Mouse (Mus musculus) intestine, postnatal 0 days (tissue): ENCODE measurements around the gene Kif21b. TPM values are rescaled to one million over a fixed set of nuclear protein-coding genes. Genes with fewer than 3 reads are reported as not detected.

Source experiments
- ATAC-seq: fragments of 200-750 bp; cut with Nextera tagmentation; 2 replicates; pipeline ENCODE4 v1.8.0; 2017; ENCODE audit warnings: mild to moderate bottlenecking, moderate TSS enrichment, moderate library complexity
- H3K27ac ChIP-seq: fragments of 300-500 bp; sonication (generic); 2 replicates; pipeline ENCODE4 v1.5.1; 2014; ENCODE audit warnings: mild to moderate bottlenecking, low read depth, low read length, moderate library complexity
- H3K27me3 ChIP-seq: fragments of 300-500 bp; sonication (generic); replicated peaks from 2 replicates; pipeline ENCODE4 v1.6.1; 2014; ENCODE audit warnings: low read length, mixed read lengths; ENCODE audit not compliant: control insufficient read depth, insufficient read depth
- H3K36me3 ChIP-seq: fragments of 300-500 bp; sonication (generic); 2 replicates; pipeline ENCODE4 v1.6.1; 2014; ENCODE audit warnings: mild to moderate bottlenecking, moderate library complexity; ENCODE audit not compliant: control insufficient read depth, insufficient read depth
- H3K4me1 ChIP-seq: fragments of 300-500 bp; sonication (generic); replicated peaks from 2 replicates; pipeline ENCODE4 v1.6.1; 2014; ENCODE audit warnings: antibody characterized with exemption, low read length, mixed read lengths; ENCODE audit not compliant: control insufficient read depth, insufficient read depth
- H3K4me2 ChIP-seq: fragments of 300-500 bp; sonication (generic); replicated peaks from 2 replicates; pipeline ENCODE4 v1.6.1; 2014; ENCODE audit warnings: low read depth, mild to moderate bottlenecking, moderate library complexity
- H3K4me3 ChIP-seq: fragments of 300-500 bp; sonication (generic); 2 replicates; pipeline ENCODE4 v1.5.1; 2014; ENCODE audit warnings: low read depth, low read length
- H3K9ac ChIP-seq: fragments of 300-500 bp; sonication (generic); 2 replicates; pipeline ENCODE4 v1.6.1; 2014; ENCODE audit warnings: mild to moderate bottlenecking, low read depth, low read length
- H3K9me3 ChIP-seq: fragments of 300-500 bp; sonication (generic); 2 replicates; pipeline ENCODE4 v1.6.1; 2016; ENCODE audit warnings: mixed run types; ENCODE audit not compliant: control insufficient read depth
- CTCF ChIP-seq: sonication (generic); IDR thresholded peaks from 2 replicates; pipeline ENCODE4 v1.5.1; 2016; ENCODE audit warnings: low read depth, mild to moderate bottlenecking, control low read depth, antibody characterized with exemption, moderate library complexity
- WGBS: fragments of 180-500 bp; shearing (Covaris S2); extraction: QIAGEN DNeasy Blood & Tissue Kit; methylation state at CpG from one replicate; pipeline ENCODE4 v1.1.7; 2014; 5-methylcytosine and 5-hydroxymethylcytosine counted together
- polyA plus RNA-seq: library from polyadenylated mRNA; unstranded; fragments of >200 nt; fragmentation: Nextera tagmentation; extraction: Ambion mirVana; gene quantifications from 2 replicates; pipeline ENCODE4 v1.2.1, GENCODE M21; 2015

Kif21b gene
- polyA plus RNA-seq, 1 experiment from 2014 or later = 5.5 TPM

GRCm38 (mm10) chr1:136132386-136133201 is 1.4 kb downstream of the Kif21b start:
- Histone ChIP-seq H3K4me1 (peaks cover 45% of the 10 kb centered on the region), H3K4me3 (peak overlapping the region; percentile 79), H3K27me3 (no peaks in the 10 kb centered on the region), H3K4me2 (peak overlapping the region; percentile 97), H3K9ac (peak overlapping the region; percentile 81), H3K9me3 (no peaks in the 10 kb centered on the region), H3K36me3 (no peaks in the 10 kb centered on the region), H3K27ac (peak overlapping the region; percentile 86; the same call in 1 of the 2 replicates)
- 38% methylated on average over 10 of the region's 10 CpGs for WGBS
- no peak for TF ChIP-seq CTCF
- ATAC-seq = no peak

- H3K4me2 ChIP-seq = peak overlapping the region; percentile 97
- H3K4me3 ChIP-seq = peak overlapping the region; percentile 79; the same call in 1 of the 2 replicates
- no peaks in the 10 kb centered on the region for H3K36me3 ChIP-seq
- no peak for ATAC-seq
- no peaks in the 10 kb centered on the region for H3K9me3 ChIP-seq
- WGBS = 25% methylated on average over 13 of the region's 13 CpGs
- peak overlapping the region; percentile 37 for H3K9ac ChIP-seq
- no peak for TF ChIP-seq CTCF
- H3K4me1 ChIP-seq = peaks cover 54% of the 10 kb centered on the region
- no peaks in the 10 kb centered on the region for H3K27me3 ChIP-seq
- H3K27ac ChIP-seq = peak overlapping the region; percentile 89
These were observed 2.5 kb downstream of the Kif21b start for GRCm38 (mm10) chr1:136133570-136134240.

DNA sequence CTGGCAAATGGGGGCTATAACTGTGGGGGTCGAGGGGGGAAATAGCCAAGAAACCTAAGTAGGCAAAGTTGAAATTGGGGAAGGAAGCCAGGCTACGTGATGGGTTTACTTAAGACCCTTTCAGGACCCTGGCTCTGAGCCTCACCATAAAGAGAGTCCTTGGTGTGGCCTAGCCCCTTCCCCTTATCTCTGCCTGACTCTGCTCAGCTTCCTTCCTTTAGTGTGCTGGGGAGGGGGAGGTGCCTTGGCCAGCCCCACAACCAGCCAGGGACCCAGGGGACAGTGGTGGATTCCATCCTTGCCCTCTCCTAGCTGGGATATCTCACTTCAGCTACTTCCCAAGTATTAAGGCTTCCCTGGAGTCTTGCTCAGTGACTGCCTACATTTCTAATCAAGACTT is 3.4 kb downstream of the Kif21b start:
- Histone ChIP-seq H3K27ac (peak overlapping the region; percentile 89), H3K4me2 (peak overlapping the region; percentile 97), H3K36me3 (no peaks in the 10 kb centered on the region), H3K4me3 (no peak overlapping the region), H3K9ac (peak overlapping the region; percentile 37; the same call in 1 of the 2 replicates), H3K4me1 (peaks cover 54% of the 10 kb centered on the region), H3K27me3 (no peaks in the 10 kb centered on the region), H3K9me3 (no peaks in the 10 kb centered on the region)
- 66% methylated on average over 2 of the region's 2 CpGs for WGBS
- ATAC-seq = no peak
- TF ChIP-seq CTCF = no peak

- Histone ChIP-seq H3K27ac (peak overlapping the region; percentile 89), H3K27me3 (no peaks in the 10 kb centered on the region), H3K36me3 (no peaks in the 10 kb centered on the region), H3K4me2 (peak overlapping the region; percentile 97; the same call in 1 of the 2 replicates), H3K4me3 (no peak overlapping the region), H3K9ac (no peak overlapping the region), H3K9me3 (no peaks in the 10 kb centered on the region), H3K4me1 (peaks cover 52% of the 10 kb centered on the region)
- WGBS = 16% methylated on average over 1 of the region's 1 CpGs
- peak; percentile 47 for TF ChIP-seq CTCF
- peak; percentile 80 for ATAC-seq
These were observed 3.9 kb downstream of the Kif21b start for GRCm38 (mm10) chr1:136135046-136135445.

- H3K4me1 ChIP-seq = peaks cover 48% of the 10 kb centered on the region
- peak overlapping the region; percentile 89 for H3K27ac ChIP-seq
- no peak overlapping the region for H3K9ac ChIP-seq
- no peak for ATAC-seq
- TF ChIP-seq CTCF = no peak
- no peaks in the 10 kb centered on the region for H3K9me3 ChIP-seq
- H3K4me3 ChIP-seq = no peak overlapping the region
- no peaks in the 10 kb centered on the region for H3K27me3 ChIP-seq
- peak overlapping the region; percentile 37 for H3K4me2 ChIP-seq
- 66% methylated on average over 6 of the region's 6 CpGs for WGBS
- no peaks in the 10 kb centered on the region for H3K36me3 ChIP-seq
These were observed 4.7 kb downstream of the Kif21b start for GRCm38 (mm10) chr1:136135777-136136444.

GRCm38 (mm10) chr1:136136547-136136946 is 5.4 kb downstream of the Kif21b start:
- no peak for TF ChIP-seq CTCF
- ATAC-seq = no peak
- Histone ChIP-seq H3K27ac (peak overlapping the region; percentile 89), H3K4me1 (peaks cover 48% of the 10 kb centered on the region), H3K4me2 (peak overlapping the region; percentile 37), H3K9ac (peak overlapping the region; percentile 28; the same call in 1 of the 2 replicates), H3K36me3 (no peaks in the 10 kb centered on the region), H3K4me3 (no peak overlapping the region), H3K9me3 (no peaks in the 10 kb centered on the region), H3K27me3 (no peaks in the 10 kb centered on the region)
- 54% methylated on average over 4 of the region's 4 CpGs for WGBS
